Mouse (Mus musculus) liver, adult 2 months (tissue): ENCODE measurements around the gene Agap1. TPM values are rescaled to one million over a fixed set of nuclear protein-coding genes. Genes with fewer than 3 reads are reported as not detected.

Experiments used
- DNase-seq: peaks from one replicate; pipeline ENCODE4 v3.0.0-alpha.2; 2011; ENCODE audit warnings: low read depth, low spot score; ENCODE audit errors: extremely low read depth
- H3K27ac ChIP-seq: fragments of 200-500 bp; replicated peaks from 2 replicates; pipeline ENCODE4 v1.5.1; 2012; ENCODE audit warnings: low read depth, mild to moderate bottlenecking, control low read depth, inconsistent platforms, low read length; ENCODE audit not compliant: insufficient read depth
- H3K27me3 ChIP-seq: fragments of 200-500 bp; 2 replicates; pipeline ENCODE4 v1.6.1; 2012; ENCODE audit warnings: mild to moderate bottlenecking, moderate library complexity, low read length, inconsistent platforms; ENCODE audit not compliant: control insufficient read depth, insufficient read depth
- H3K36me3 ChIP-seq: fragments of 200-500 bp; 2 replicates; pipeline ENCODE4 v1.6.1; 2012; ENCODE audit warnings: low read length, inconsistent platforms; ENCODE audit not compliant: control insufficient read depth, insufficient read depth
- H3K4me1 ChIP-seq: fragments of 200-500 bp; 2 replicates; pipeline ENCODE4 v1.6.1; 2011; ENCODE audit warnings: low read length; ENCODE audit not compliant: control insufficient read depth, insufficient read depth
- H3K4me3 ChIP-seq: fragments of 200-500 bp; 2 replicates; pipeline ENCODE4 v1.5.1; 2011; ENCODE audit warnings: low read depth, mild to moderate bottlenecking, control low read depth, low read length, moderate library complexity; ENCODE audit not compliant: insufficient read depth
- H3K79me2 ChIP-seq: fragments of 200-500 bp; 2 replicates; pipeline ENCODE4 v1.6.1; 2012; ENCODE audit warnings: inconsistent platforms, mild to moderate bottlenecking, low read length, moderate library complexity; ENCODE audit not compliant: control insufficient read depth, insufficient read depth
- H3K9ac ChIP-seq: fragments of 200-500 bp; 2 replicates; pipeline ENCODE4 v1.6.1; 2012; ENCODE audit warnings: low read depth, mild to moderate bottlenecking, control low read depth, inconsistent platforms, low read length
- CTCF ChIP-seq: fragments of 200-500 bp; IDR thresholded peaks from 2 replicates; pipeline ENCODE4 v1.5.1; 2011; ENCODE audit warnings: low read depth, low read length, control low read depth
- POLR2A ChIP-seq: fragments of 200-500 bp; IDR thresholded peaks from 2 replicates; pipeline ENCODE4 v1.6.1; 2011; ENCODE audit warnings: low read length, control low read depth; ENCODE audit not compliant: insufficient read depth; ENCODE audit errors: extremely low read depth
- WGBS: fragments of 180-500 bp; shearing (Covaris S2); methylation state at CpG from one replicate; pipeline ENCODE4 v1.1.7; 2018; 5-methylcytosine and 5-hydroxymethylcytosine counted together
- polyA plus RNA-seq: library from polyadenylated mRNA; depleted of rRNA; stranded (reverse); fragments of >200 nt; gene quantifications from 2 replicates; pipeline ENCODE4 v1.2.3, GENCODE M21; 2012
- total RNA-seq: library from RNA; depleted of rRNA; stranded (reverse); fragments of >200 nt; gene quantifications from 2 replicates; pipeline ENCODE4 v1.2.3, GENCODE M21; 2014

The Agap1 gene
- total and polyA plus RNA-seq, 2 experiments, result 3.4 to 3.5 TPM

DNA sequence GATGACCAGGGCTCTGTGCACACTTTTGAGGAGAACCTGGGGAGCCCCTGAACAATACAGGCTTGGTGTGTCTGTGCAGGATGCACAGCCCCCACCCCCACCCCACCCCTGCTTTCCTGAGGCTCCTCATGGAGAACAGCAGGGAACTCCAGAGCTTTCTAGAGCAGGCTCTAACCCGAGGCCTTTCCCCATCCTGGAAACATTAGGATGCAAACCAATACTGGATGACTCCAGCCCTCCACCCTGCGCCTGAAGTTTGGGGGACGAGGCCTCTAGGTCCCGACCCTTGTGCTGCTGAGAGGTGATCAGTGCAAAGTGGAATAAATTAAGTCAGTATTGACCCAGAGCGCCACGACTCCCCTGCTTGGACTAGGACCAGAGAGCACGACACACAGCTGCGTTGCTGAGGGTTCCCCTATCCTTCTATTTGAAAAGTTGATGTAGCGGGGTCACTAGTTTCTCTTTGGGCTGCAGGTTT, 472.0 kb downstream of the Agap1 start:
- no peak for TF ChIP-seq CTCF
- no peak for TF ChIP-seq POLR2A
- DNase-seq, result no peak
- no peaks in the 10 kb centered on the region for H3K4me1 ChIP-seq
- H3K9ac ChIP-seq, result no peak overlapping the region
- H3K79me2 ChIP-seq, result no peaks in the 10 kb centered on the region
- no peak overlapping the region for H3K4me3 ChIP-seq
- H3K27me3 ChIP-seq, result peaks cover 38% of the 10 kb centered on the region
- no peaks in the 10 kb centered on the region for H3K36me3 ChIP-seq
- no peak overlapping the region for H3K27ac ChIP-seq
- WGBS, result 20% methylated on average over 9 of the region's 9 CpGs

DNA sequence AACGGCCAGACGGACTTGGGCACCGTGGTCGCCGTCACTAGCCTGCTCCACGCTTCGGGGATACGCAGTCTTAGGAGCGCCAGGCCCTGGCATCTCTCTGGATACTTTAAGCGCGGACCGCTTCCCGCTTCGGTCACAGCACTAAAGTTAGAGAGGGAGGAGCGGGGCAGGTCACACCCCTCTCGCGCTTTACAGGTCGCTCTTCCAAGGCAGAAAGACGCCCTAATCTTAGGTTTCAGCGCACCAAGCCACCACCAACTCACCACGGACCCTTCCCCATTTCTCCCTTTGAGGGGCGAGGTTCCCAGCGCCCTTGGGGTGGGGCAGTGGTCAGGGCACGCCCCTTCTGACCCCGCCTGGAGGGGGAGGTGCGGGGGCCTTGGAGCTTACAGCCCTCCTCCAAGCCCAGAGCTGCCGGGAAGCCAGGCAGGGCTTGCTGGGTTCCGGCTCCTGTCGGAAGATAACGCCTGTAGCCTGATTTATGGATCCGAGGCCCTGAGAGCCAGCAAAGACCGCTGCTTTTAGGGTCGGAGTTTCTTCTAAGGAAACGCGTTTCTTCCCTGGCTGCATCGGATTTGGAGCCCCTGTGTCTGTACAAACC, 472.6 kb downstream of the Agap1 start:
- DNase-seq, result no peak
- no peak overlapping the region for H3K9ac ChIP-seq
- no peaks in the 10 kb centered on the region for H3K79me2 ChIP-seq
- no peak overlapping the region for H3K27ac ChIP-seq
- 4% methylated on average over 36 of the region's 36 CpGs for WGBS
- peaks cover 43% of the 10 kb centered on the region for H3K27me3 ChIP-seq
- no peaks in the 10 kb centered on the region for H3K4me1 ChIP-seq
- no peak overlapping the region for H3K4me3 ChIP-seq
- TF ChIP-seq CTCF (no peak), POLR2A (no peak)
- H3K36me3 ChIP-seq, result no peaks in the 10 kb centered on the region

- no peak for DNase-seq
- Histone ChIP-seq H3K4me1 (no peaks in the 10 kb centered on the region), H3K4me3 (no peak overlapping the region), H3K36me3 (no peaks in the 10 kb centered on the region), H3K27ac (no peak overlapping the region), H3K79me2 (no peaks in the 10 kb centered on the region), H3K9ac (no peak overlapping the region), H3K27me3 (peaks cover 42% of the 10 kb centered on the region)
- 19% methylated on average over 25 of the region's 25 CpGs for WGBS
- TF ChIP-seq POLR2A (no peak), CTCF (no peak)
Observed at GRCm38 (mm10) chr1:89928676-89929075, 474.1 kb downstream of the Agap1 start.

DNA sequence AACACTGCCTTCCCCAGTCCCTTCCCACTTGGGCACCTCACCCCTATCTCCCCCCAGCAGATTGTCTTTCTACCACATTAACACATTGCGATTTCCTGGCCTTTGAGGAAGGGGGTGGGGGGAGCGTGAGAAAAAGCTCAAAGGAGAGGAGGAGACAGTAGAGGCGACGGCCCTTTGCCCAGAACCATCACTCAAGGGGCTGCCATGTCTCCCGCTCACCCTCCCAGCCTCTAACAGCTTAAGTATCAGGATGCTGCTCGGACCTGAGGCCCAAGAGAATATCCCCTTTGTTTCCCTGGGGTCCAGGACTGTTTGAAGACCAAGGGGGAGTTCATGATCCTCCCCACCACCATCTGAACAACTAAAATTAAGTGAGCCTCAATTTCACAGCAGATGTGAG, 474.6 kb downstream of the Agap1 start:
- DNase-seq, result no peak
- TF ChIP-seq CTCF (no peak), POLR2A (no peak)
- WGBS, result 16% methylated on average over 6 of the region's 6 CpGs
- no peak overlapping the region for H3K9ac ChIP-seq
- no peaks in the 10 kb centered on the region for H3K36me3 ChIP-seq
- no peak overlapping the region for H3K4me3 ChIP-seq
- no peak overlapping the region for H3K27ac ChIP-seq
- H3K27me3 ChIP-seq, result peaks cover 40% of the 10 kb centered on the region
- H3K79me2 ChIP-seq, result no peaks in the 10 kb centered on the region
- H3K4me1 ChIP-seq, result no peaks in the 10 kb centered on the region

DNA sequence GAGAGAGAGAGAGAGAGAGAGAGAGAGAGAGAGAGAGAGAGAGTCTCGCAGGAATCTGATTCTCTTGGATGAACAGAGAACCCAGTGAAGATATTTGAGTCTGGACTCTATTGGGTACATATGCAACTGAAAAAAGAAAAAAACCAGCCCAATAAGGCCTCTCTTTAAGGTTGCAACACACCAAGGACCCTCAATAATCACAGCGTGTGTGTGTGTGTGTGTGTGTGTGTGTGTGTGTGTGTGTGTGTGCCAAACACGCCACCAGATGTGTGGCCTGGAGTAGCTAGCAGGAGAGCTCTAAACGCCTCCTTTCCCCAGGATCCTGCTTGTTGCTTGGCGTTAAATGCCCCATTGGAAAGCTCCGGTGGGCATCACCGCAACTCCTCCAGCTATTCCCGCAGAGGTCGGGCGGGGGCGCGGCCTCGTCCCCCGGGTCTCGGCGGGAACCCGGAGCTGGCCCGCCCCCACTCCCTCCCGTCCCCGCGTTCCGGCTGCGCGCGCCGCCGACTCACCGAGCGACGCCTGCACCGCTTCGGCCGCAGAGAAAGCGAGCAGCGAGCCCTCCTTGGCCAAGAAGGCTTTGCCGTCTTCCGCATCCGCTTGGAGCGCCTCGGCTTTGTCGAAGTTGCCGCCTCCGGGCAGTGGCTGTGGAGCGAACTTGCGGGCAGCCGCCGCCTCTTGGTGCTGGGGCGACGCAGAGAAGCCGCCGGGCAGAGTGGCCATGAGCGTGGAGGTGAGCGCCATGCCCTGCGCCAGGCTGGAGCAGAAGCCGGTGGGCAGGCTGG, 475.3 kb downstream of the Agap1 start:
- Histone ChIP-seq H3K27me3 (peaks cover 38% of the 10 kb centered on the region), H3K4me1 (no peaks in the 10 kb centered on the region)

GRCm38 (mm10) chr1:89930551-89930950, 475.9 kb downstream of the Agap1 start:
- TF ChIP-seq POLR2A, result no peak
- TF ChIP-seq CTCF, result no peak
- Histone ChIP-seq H3K4me3 (no peak overlapping the region), H3K27ac (no peak overlapping the region), H3K79me2 (no peaks in the 10 kb centered on the region), H3K9ac (no peak overlapping the region), H3K27me3 (peaks cover 41% of the 10 kb centered on the region), H3K36me3 (no peaks in the 10 kb centered on the region), H3K4me1 (no peaks in the 10 kb centered on the region)
- no peak for DNase-seq
- 2% methylated on average over 45 of the region's 45 CpGs for WGBS

More for the DNA sequence above, 475.3 kb downstream of the Agap1 start:
- Histone ChIP-seq H3K79me2 (no peaks in the 10 kb centered on the region), H3K4me3 (no peak overlapping the region), H3K9ac (no peak overlapping the region), H3K36me3 (no peaks in the 10 kb centered on the region), H3K27ac (no peak overlapping the region)
- TF ChIP-seq POLR2A (no peak), CTCF (no peak)
- 3% methylated on average over 55 of the region's 55 CpGs for WGBS
- DNase-seq, result no peak
